Mouse (Mus musculus) layer of hippocampus, adult 8-10 months (tissue): ENCODE results near the gene Olfr676. TPM values are rescaled to one million over a fixed set of nuclear protein-coding genes. Genes with fewer than 3 reads are reported as not detected.
"Not testable (repeated sequence)": the region's sequence is repeated elsewhere in the genome, so short reads cannot be mapped to it uniquely, and the experiment has no call there.

ENCODE experiments used
- DNase-seq, 2 experiments: peaks; one replicate each; pipeline ENCODE4 v3.0.0; 2022; ENCODE audit warnings: low spot score in 2 of 2
- total RNA-seq, 4 experiments: library from RNA; stranded (reverse); gene quantifications; 2 replicates each; pipeline ENCODE4 v1.2.4; 2022

The Olfr676 gene
- not detected for total RNA-seq

- no peak for DNase-seq
Observed at GRCm38 (mm10) chr7:105032398-105032797, at the start of gene Olfr676. Gene Olfr676, plus strand, starts transcription at chr7:105032698.

- no peak for DNase-seq
Observed at GRCm38 (mm10) chr7:105001929-105002328, 30.6 kb upstream of the Olfr676 start, which contains the start of gene Olfr672. Gene Olfr672, minus strand, starts transcription at chr7:105002029.

DNA sequence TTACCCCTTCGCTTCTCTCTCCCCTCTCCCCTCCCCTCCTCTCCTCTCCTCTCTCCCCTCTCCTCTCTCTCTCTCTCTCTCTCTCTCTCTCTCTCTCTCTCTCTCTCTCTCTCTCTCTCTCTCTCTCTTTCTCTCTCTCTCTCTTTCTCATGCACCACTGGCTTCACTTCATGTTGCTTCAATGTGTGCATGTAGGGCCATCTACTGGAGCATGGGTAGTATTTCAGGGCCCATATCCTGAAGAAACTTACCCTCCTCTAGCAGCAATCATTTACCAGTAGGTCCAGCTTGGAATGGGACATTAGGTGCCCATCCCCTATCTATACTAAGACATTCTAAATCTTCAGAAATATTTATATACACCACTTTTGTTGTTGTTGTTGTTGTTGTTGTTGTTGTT, 10.0 kb upstream of the Olfr676 start:
- no peak for DNase-seq

DNA sequence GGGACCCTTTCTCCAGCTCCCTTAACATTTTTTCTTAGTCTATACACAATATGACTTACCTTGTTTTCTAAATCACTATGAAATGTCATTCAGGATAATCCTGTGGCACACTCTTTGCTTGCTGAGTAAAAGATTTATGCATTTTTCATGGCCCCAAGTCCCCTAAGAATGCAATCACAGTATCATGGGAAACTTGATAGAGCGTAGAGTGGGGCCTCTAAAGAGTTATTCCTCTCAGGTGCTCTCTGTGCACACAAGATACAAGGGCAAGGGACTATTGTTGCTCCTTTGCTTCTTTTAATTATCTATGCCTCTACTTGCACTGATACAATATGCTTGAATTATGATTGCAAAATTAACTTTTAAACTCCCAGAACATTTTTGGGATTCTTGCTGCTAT, 4.1 kb upstream of the Olfr676 start, which contains the start of gene Olfr675:
Olfr675 (minus strand) TSS at position 101 of the 400 bp plus-strand sequence.
- DNase-seq = no peak

DNA sequence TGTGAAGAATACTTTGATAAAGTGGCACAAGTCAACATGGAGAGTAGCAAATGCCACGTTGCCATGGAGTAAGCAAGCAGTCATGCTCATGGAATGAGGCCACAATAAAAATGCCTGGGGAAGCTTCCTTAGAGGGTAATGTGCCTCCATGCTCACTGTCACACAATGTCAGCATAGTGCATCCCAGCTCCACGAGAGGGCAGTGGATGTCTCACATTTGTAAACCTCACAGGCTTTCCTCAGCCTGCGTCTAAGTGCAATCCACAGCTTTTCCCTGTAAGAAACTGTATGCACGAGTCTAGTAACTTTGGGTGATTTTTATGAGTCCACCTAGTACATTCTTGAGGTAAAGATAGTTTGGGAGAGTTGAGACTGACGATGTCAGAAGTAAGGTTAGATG, 1.3 kb downstream of the Olfr676 start:
- DNase-seq = not testable (repeated sequence)

GRCm38 (mm10) chr7:105058951-105059350, 26.5 kb downstream of the Olfr676 start:
- DNase-seq = no peak

GRCm38 (mm10) chr7:105064175-105064574, 31.7 kb downstream of the Olfr676 start, which contains the start of gene Olfr678:
Gene Olfr678, plus strand, starts transcription at chr7:105064475.
- DNase-seq = no peak

- DNase-seq = no peak
Observed at GRCm38 (mm10) chr7:105080905-105081304, 48.4 kb downstream of the Olfr676 start, which contains the start of gene Olfr679. Gene Olfr679, plus strand, starts transcription at chr7:105081205.

Other genes starting within 250 kb of the Olfr676 start
- not detected for gene Usp17lb, start 190.1 kb upstream of the Olfr676 start, total RNA-seq
- not detected for gene Usp17la, start 175.7 kb upstream of the Olfr676 start, total RNA-seq
- gene Olfr665, start 154.7 kb upstream of the Olfr676 start, total RNA-seq = not detected
- not detected for gene Olfr666, start 136.7 kb upstream of the Olfr676 start, total RNA-seq
- not detected for gene Olfr667, start 111.2 kb upstream of the Olfr676 start, total RNA-seq
- gene Olfr668, start 104.6 kb upstream of the Olfr676 start, total RNA-seq = not detected
- not detected for gene Olfr669, start 98.5 kb upstream of the Olfr676 start, total RNA-seq
- gene Olfr670, start 70.1 kb upstream of the Olfr676 start, total RNA-seq = not detected
- not detected for gene Olfr671, start 53.6 kb upstream of the Olfr676 start, total RNA-seq
- gene Olfr672, start 30.7 kb upstream of the Olfr676 start, total RNA-seq = not detected
- gene Olfr675, start 4.2 kb upstream of the Olfr676 start, total RNA-seq = not detected
- not detected for gene Olfr677, start 18.7 kb downstream of the Olfr676 start, total RNA-seq
- not detected for gene Olfr678, start 31.8 kb downstream of the Olfr676 start, total RNA-seq
- not detected for gene Olfr679, start 48.5 kb downstream of the Olfr676 start, total RNA-seq
- not detected for gene Olfr680-ps1, start 60.1 kb downstream of the Olfr676 start, total RNA-seq
- not detected for gene Olfr681, start 84.1 kb downstream of the Olfr676 start, total RNA-seq
- gene Olfr683, start 114.3 kb downstream of the Olfr676 start, total RNA-seq = not detected
- not detected for gene Olfr684, start 131.0 kb downstream of the Olfr676 start, total RNA-seq
- not detected for gene Olfr685, start 153.3 kb downstream of the Olfr676 start, total RNA-seq
- gene Olfr686, start 174.8 kb downstream of the Olfr676 start, total RNA-seq = not detected